Mouse (Mus musculus): ENCODE data around the gene Mad1l1.
A peak's percentile ranks its signal among the peaks of the same experiment; 100 is the strongest.

The Mad1l1 gene

DNA sequence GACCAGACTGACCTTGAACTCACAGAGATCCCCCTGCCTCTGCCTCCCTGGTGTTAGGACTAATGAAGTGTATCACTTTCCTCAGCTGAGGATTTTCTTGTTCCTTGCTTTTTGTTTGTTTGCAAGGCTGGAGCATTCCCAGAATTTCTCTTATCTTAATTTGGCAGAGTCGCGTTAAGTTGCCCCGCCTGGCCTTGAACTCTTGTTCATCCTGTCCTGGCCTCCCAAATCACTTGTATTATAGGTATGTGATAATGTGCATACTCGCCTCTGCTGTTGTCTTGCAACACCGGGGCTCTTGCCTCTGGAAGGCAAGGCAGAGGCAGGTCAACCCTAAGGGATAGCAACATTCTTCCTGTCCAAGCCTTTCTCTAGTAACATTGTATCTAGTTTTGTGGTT is 2.7 kb upstream of the Mad1l1 start:
- DNase-seq = no peak

DNA sequence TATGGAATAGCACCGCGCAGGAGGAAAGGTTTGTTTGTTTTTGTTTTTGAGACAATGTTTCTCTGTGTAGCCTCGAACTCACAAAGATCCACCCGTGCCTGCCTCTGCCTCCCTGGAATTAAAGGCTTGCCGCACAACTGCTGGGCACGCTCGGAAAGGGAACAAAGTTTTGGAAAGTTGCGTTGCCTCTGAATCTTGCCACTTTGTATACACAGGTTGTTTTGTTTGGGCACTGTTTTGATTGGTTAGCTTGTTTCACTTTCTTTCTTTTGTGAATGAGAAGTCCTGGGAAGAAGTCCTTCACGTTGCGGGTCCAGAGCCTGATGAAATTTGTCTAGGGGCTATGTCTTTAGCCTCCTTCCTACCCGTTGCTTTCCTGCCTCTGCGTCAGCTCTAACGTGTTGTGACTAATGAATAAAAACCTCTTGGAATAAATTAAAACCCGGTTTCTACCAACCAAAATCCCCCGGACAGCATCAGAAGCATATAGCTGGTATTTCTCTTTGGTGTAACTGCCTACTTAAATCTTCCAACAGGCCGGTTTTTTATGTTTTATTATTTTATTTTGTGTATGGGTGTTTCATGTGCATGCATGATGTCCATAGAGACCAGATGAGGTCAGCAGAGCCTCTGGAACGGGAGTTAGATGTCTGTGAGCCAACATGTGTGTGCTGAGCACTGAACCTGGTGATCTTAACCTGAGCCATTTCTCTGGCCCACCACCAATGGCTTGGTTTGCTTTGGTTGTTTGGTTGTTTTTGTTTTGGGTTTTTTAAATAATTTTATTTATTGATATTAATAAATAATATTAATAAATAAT is 614 bp upstream of the Mad1l1 start:
- DNase-seq = peak; percentile 42

GRCm38 (mm10) chr5:140316716-140317115 is 4.6 kb downstream of the Mad1l1 start:
- no peak for DNase-seq

DNA sequence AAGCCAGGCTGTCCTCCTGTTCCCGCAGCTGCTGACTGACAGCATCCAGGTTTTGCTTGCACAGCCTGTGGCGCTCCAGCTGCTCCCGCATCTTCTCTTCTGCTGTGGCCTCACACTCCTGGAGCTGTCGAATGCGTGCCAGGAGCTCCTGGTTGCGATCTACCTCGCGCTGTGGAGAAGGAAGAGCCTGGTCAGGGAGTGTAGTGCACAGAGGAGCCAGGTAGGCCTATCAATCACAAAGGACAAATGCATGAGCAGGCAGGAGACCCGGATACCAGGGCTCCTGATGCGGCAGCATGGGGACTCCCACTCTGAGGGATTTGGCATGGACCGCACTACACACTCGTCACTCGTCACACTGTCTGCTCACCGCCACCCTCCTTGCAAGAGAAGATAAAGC is 13.8 kb downstream of the Mad1l1 start:
- no peak for DNase-seq

DNA sequence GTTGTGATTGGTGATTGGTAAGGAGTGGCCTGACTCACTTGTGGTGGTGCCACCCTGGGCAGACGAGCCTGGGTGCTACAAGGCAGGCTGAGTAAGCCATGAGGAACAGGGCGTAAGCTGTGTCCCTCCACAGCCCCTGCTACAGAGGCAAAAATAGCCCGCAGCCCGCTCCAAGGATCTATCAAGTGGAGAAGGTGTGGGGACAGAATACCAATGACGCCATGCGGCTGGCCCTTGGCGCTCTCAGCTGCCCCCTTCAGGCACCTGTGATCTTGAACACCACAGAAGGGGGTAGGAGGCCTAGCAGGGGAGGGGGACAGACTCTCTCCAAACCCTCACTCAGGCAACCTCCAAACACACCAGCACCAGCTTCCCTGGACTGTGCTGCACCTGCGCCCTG is 15.3 kb downstream of the Mad1l1 start:
- DNase-seq = no peak

- DNase-seq = no peak
Measured at GRCm38 (mm10) chr5:140298291-140298690, 23.1 kb downstream of the Mad1l1 start.

DNA sequence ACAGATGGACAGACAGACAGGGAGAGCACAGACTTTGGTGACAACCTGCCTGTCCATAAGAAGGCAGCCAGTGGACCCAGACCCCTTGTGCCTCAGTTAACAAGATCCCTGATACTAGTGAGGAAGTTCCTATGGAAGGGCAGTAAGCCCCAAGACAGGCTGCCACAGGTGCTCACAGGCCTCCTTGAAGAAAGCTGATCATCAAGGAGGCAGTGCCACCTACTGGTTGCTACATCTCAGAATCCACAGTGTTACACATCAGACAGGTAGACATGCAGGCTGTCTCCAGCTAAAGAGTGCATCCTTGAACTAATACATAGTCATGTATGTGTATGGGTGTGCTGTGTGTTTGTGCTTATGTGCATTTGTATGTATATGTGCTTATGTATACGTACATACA is 29.2 kb downstream of the Mad1l1 start:
- DNase-seq = peak; percentile 68

GRCm38 (mm10) chr5:140289161-140289560 is 32.2 kb downstream of the Mad1l1 start:
- no peak for DNase-seq

DNA sequence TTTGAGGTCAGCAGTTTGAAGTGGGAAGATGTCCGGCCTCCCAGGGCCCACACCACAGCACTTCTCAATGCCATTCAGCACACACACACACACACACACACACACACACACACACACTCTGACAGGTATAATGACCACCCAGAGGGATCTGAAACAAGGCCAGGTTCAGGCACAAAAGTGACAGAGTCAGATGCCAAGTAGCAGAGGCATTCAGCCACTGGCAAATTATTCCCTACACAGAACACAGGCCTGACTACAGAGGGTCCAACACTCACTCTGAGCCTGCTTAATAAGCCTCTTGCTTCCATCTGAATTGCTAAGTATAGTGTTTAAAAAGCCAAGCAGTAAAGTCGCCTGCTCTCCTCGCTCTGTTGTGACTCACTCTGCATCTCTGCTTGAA is 33.1 kb downstream of the Mad1l1 start:
- no peak for DNase-seq

GRCm38 (mm10) chr5:140284761-140285160 is 36.6 kb downstream of the Mad1l1 start:
- DNase-seq = no peak

DNA sequence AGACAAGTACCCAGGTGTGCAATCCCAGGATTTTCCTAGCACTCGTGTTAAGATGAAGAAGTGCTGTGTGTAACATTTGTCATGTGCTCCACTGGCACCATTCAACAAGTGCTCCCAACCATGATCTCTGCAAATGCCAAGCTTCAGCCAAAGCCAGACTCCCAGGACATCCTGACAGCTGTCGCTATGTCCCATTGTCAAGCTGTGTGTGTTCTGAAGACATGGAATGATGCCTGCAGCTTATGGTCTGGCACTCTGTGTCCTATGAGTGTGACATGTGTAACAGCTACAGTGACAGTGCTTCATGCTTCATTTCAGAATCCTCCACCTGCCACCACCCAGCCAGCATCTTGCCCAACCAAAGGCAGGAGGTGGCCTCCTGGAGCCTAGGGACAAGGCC is 37.3 kb downstream of the Mad1l1 start:
- no peak for DNase-seq

DNA sequence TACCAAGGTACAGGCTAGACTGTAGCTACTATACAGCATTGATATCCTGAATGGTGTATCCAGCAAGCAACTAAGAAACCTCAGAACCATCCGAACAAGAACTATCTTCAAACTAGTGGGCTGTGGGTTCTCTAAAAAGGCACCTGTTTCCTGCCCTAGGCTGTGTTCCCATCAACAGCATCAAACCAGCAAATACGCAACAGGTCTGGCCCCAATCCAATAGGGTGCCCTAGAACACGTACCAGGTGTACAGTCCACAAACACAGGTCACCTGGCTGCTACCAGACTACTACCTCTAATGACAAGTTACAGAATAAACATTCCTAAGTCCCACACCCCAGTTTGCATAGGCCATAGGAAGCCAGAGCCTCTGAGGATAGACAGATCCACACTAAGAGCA is 38.5 kb downstream of the Mad1l1 start:
- no peak for DNase-seq

GRCm38 (mm10) chr5:140282376-140282775 is 39.0 kb downstream of the Mad1l1 start:
- peak; percentile 11 for DNase-seq

- DNase-seq = no peak
Measured at GRCm38 (mm10) chr5:140280205-140280604, 41.1 kb downstream of the Mad1l1 start.

DNA sequence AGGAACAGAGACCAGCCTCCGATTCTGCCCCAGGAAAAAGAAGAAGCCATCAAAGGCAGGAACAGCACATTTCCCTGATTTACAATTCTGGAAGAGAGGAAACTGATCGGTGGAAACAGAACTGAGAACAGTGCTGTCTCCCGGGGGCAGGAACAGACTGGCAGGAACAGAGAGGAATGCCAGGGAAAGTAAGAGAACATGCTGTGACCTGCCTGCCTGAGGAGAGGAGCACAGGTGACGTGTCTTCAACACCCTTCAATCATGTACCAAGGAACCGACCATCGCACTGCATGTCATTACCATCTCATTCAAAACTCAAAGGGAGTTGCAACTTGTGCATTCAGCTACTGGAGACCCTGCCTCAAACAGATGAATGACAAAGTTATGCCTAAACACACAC is 44.6 kb downstream of the Mad1l1 start:
- DNase-seq = no peak

GRCm38 (mm10) chr5:140270976-140271685 is 50.2 kb downstream of the Mad1l1 start:
- DNase-seq = no peak

GRCm38 (mm10) chr5:140268396-140268795 is 53.0 kb downstream of the Mad1l1 start:
- DNase-seq = no peak

DNA sequence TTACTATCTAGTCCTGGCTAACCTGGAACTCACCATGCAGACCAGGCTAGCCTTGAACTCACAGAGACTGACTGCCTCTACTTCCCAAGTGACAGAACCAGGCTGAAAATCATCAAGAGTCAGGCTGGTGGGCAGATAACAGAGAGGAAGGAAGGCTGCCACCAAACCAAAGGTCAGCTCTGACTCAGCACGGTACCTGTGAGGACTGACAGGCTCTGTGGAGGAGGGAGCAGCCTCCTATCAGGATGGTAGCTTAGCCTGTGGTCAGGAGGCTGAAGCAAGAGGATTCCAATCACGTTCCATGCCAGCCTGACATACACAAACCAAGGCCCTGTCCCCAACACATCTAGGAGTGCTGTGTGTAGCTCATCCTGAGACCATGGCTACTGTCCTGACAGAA is 54.3 kb downstream of the Mad1l1 start:
- DNase-seq = no peak

DNA sequence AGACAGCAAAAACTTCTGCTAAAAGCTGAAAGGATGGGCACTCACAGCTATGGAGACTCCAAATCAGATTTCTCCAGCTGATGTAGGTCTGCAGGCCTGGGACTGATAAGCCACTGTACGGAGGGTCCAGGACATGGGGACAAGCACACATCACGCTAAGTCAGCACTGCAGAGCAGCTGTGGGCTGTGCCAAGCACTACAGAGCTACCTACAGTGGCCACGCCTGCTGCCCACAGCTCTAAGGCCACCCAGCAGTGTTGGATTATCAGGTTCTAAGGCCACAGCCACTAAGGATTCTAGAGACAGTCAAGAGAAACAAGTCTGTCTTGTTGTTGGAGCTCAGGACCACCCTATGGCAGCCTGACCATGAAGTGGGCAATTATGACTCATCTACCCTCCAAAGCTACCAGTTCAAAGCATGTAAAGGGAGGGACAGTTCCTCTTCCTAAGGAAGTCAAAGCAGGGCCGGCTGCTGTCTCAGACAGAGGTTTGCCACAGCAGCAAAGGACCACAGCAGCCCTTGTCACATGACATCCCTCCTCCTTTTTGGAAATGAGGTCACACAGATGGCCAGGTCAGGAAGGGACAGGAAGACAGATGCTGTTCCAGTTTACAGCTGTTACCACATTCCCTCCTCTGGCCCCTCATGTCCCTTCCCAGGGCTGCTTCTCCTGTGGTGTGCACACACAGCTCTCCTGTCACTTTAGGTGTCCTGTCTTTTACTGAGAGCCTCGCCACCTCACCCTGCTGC is 56.4 kb downstream of the Mad1l1 start:
- peak; percentile 52 for DNase-seq

GRCm38 (mm10) chr5:140263754-140264749 is 57.3 kb downstream of the Mad1l1 start:
- peak; percentile 56 for DNase-seq

- no peak for DNase-seq
Measured at GRCm38 (mm10) chr5:140262401-140262800, 59.0 kb downstream of the Mad1l1 start.

DNA sequence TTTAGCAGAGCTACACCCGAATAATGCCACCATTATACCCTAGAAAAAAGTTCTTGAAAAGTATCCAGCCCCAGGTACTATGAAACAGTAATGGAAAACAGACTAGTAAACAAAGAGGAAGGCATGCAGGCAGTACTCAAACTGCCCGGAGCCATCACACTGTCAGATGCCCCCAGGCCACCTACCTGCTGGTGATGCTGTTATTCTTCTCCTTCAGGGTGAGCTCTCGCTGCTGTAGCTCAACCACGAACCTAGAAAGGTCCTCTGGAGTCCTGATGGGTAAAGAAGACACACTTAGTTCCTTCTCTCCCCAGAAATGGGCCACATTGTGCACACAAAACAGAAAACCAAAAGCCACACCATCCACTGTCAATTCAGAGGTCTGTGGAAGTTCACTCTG is 60.0 kb downstream of the Mad1l1 start:
- DNase-seq = no peak
